ENCODE assay signal across 24 mouse cellular contexts in genomic region chr4:152170286-152170685, GRCm38 (mm10). TPM values are rescaled to one million over a fixed set of nuclear protein-coding genes. Genes with fewer than 3 reads are reported as not detected.
DNase-seq lines count a peak whose midpoint lies in the region; ATAC-seq and TF ChIP-seq lines count a peak whose summit lies in the region.
"Had no signal": no experiment of that assay in that cellular context is flagged by ENCODE, and none has a peak within 500 bp of the region (broad histone marks: within the 10 kb centered on the region; RNA-seq: fewer than 3 reads in every experiment).

No protein-coding gene starts in this region.

- no peak for TF ChIP-seq EP300 in ES-Bruce4 (IDR thresholded peaks at IDR 0.05; ENCODE audit: insufficient read depth, low read depth, low read length)

- peak overlapping the region; percentile 57 for H3K4me3 ChIP-seq in E14TG2a.4 (replicated peaks; ENCODE audit: low read length)
- H3K4me3 ChIP-seq in ES-Bruce4 (ENCODE audit: low read depth, low read length) = peak overlapping the region; percentile 8
- peak overlapping the region; percentile 35 to 43 for H3K4me3 ChIP-seq in ES-E14 (ENCODE audit: insufficient read depth in 1 of 2, low read depth in 1 of 2, low read length in 2 of 2, poor library complexity in 1 of 2, severe bottlenecking in 1 of 2)
- no peak overlapping the region for H3K4me3 ChIP-seq in hindbrain, embryonic 13.5 days
- H3K4me3 ChIP-seq: embryonic facial prominence, embryonic 10.5 days; embryonic facial prominence, embryonic 12.5 days; forebrain, embryonic 13.5 days; forebrain, embryonic 15.5 days had no signal

- no peak overlapping the region for H3K27ac ChIP-seq in ES-Bruce4 (ENCODE audit: insufficient read depth, low read length)
- peak overlapping the region; percentile 42; the same call in 1 of the 2 replicates for H3K27ac ChIP-seq in ES-E14 (ENCODE audit: insufficient read depth, low read depth, low read length, poor library complexity, severe bottlenecking)
- no peak overlapping the region for H3K27ac ChIP-seq in hindbrain, embryonic 13.5 days
- H3K27ac ChIP-seq: embryonic facial prominence, embryonic 10.5 days; embryonic facial prominence, embryonic 12.5 days; forebrain, embryonic 13.5 days; forebrain, embryonic 15.5 days had no signal

- WGBS in hindbrain, embryonic 13.5 days = 81% methylated on average over 10 of the region's 10 CpGs

- H3K27me3 ChIP-seq in E14TG2a.4 (ENCODE audit: insufficient read depth, low read length) = 0 out of 2 replicates have a peak, but pooled peaks cover 3% of the 10 kb centered on the region
- no peaks in the 10 kb centered on the region for H3K27me3 ChIP-seq in ES-Bruce4 (ENCODE audit: control insufficient read depth, insufficient read depth, low read length, poor library complexity, severe bottlenecking)
- peaks cover 58% of the 10 kb centered on the region for H3K27me3 ChIP-seq in hindbrain, embryonic 13.5 days

- DNase-seq in ES-E14 (ENCODE audit: low read depth, low spot score) (no peak), ZHBTc4 (ENCODE audit: low read depth, low spot score) (peak; percentile 48)
- no peak for DNase-seq in urinary bladder, postnatal 25 days (ENCODE audit: low spot score)
- DNase-seq: adrenal gland, adult 2 months; adrenal gland, postnatal 10 days; adrenal gland, postnatal 36 days; cerebellum, adult 11-12 months; cerebellum, adult 2 months; cerebellum, adult 9-10 months; cerebellum, postnatal 10 days; cerebellum, postnatal 25 days; forebrain, postnatal 0 days had no signal

- ATAC-seq in hindbrain, embryonic 13.5 days (ENCODE audit: low FRiP score) = no peak
- no peak for ATAC-seq in monocyte, adult 5-6 weeks (replicated peaks; ENCODE audit: insufficient number of reproducible peaks, low FRiP score, low TSS enrichment, poor library complexity, severe bottlenecking)
- ATAC-seq: forebrain, embryonic 13.5 days; forebrain, embryonic 15.5 days; forebrain, postnatal 0 days had no signal

- no peak overlapping the region for H3K4me2 ChIP-seq in hindbrain, embryonic 13.5 days
- H3K4me2 ChIP-seq: embryonic facial prominence, embryonic 12.5 days; forebrain, embryonic 13.5 days; forebrain, embryonic 15.5 days had no signal

- TF ChIP-seq CTCF in E14TG2a.4 (conservative IDR thresholded peaks at IDR 0.05; ENCODE audit: low read length) (no peak; the same call in 1 of the 2 replicates), ES-Bruce4 (IDR thresholded peaks at IDR 0.05; ENCODE audit: low read depth, low read length) (no peak)

- peaks cover 39% of the 10 kb centered on the region for H3K4me1 ChIP-seq in E14TG2a.4 (replicated peaks; ENCODE audit: low read depth, low read length)
- H3K4me1 ChIP-seq in ES-Bruce4 (ENCODE audit: control insufficient read depth, insufficient read depth, low read length) = no peaks in the 10 kb centered on the region
- peaks cover 0 to 7% of the 10 kb centered on the region in 2 experiments; a peak in 1 of 4 replicates for H3K4me1 ChIP-seq in ES-E14 (ENCODE audit: control insufficient read depth in 2 of 2, insufficient read depth in 2 of 2, low read length in 2 of 2, poor library complexity in 1 of 2)
- no peaks in the 10 kb centered on the region; the same call in 1 of the 2 replicates for H3K4me1 ChIP-seq in hindbrain, embryonic 13.5 days (replicated peaks)
- H3K4me1 ChIP-seq: embryonic facial prominence, embryonic 10.5 days; embryonic facial prominence, embryonic 12.5 days had no signal

- H3K36me3 ChIP-seq in E14TG2a.4 (ENCODE audit: insufficient read depth, low read length) = no peaks in the 10 kb centered on the region
- H3K36me3 ChIP-seq in ES-Bruce4 (ENCODE audit: control insufficient read depth, insufficient read depth, low read length, poor library complexity, severe bottlenecking) = no peaks in the 10 kb centered on the region
- H3K36me3 ChIP-seq in ES-E14 (ENCODE audit: control insufficient read depth, insufficient read depth, low read length, poor library complexity, severe bottlenecking) = no peaks in the 10 kb centered on the region
- no peaks in the 10 kb centered on the region for H3K36me3 ChIP-seq in hindbrain, embryonic 13.5 days
- H3K36me3 ChIP-seq: embryonic facial prominence, embryonic 10.5 days; embryonic facial prominence, embryonic 12.5 days; forebrain, embryonic 15.5 days had no signal

- TF ChIP-seq POLR2A in ES-Bruce4 (IDR thresholded peaks at IDR 0.05; ENCODE audit: insufficient read depth, low read length) = no peak

- in situ Hi-C loops in ES-E14 (cut with MboI; ENCODE audit: low sequenced_read_pairs in 2 of 2, unreplicated experiment in 2 of 2) = no loop called here

- peaks cover 6% of the 10 kb centered on the region for H3K9me3 ChIP-seq in E14TG2a.4 (ENCODE audit: low read length)
- H3K9me3 ChIP-seq in ES-Bruce4 (replicated peaks; ENCODE audit: control insufficient read depth, insufficient read depth, low read length, poor library complexity, severe bottlenecking) = no peaks in the 10 kb centered on the region
- H3K9me3 ChIP-seq in ES-E14 (ENCODE audit: control insufficient read depth, insufficient read depth, low read depth, low read length) = no peaks in the 10 kb centered on the region
- H3K9me3 ChIP-seq in hindbrain, embryonic 13.5 days = no peaks in the 10 kb centered on the region
- H3K9me3 ChIP-seq: embryonic facial prominence, embryonic 10.5 days; embryonic facial prominence, embryonic 12.5 days; forebrain, embryonic 13.5 days; forebrain, embryonic 15.5 days had no signal

- 0 out of 2 replicates have a peak overlapping the region, but pooled peaks have one; percentile 12 for H3K9ac ChIP-seq in ES-Bruce4 (ENCODE audit: low read depth, poor library complexity, severe bottlenecking)
- peak overlapping the region; percentile 64; the same call in 1 of the 2 replicates for H3K9ac ChIP-seq in ES-E14 (ENCODE audit: insufficient read depth, low read depth, low read length, poor library complexity, severe bottlenecking)
- H3K9ac ChIP-seq in hindbrain, embryonic 13.5 days = no peak overlapping the region; the same call in 1 of the 2 replicates
- H3K9ac ChIP-seq: embryonic facial prominence, embryonic 12.5 days; forebrain, embryonic 13.5 days; forebrain, embryonic 15.5 days; forebrain, postnatal 0 days had no signal

TF ChIP-seq in ES-E14, 5 proteins besides CTCF, POLR2A, EP300 and RAD21:
- no peak for TF ChIP-seq HCFC1 (IDR thresholded peaks at IDR 0.05; ENCODE audit: borderline replicate concordance, insufficient read depth, low read length)
- TF ChIP-seq ZC3H11A (IDR thresholded peaks at IDR 0.05; ENCODE audit: borderline replicate concordance, low read depth, low read length) = no peak

RNA-seq across cellular contexts. Expression of gene Acot7, which starts 7.6 kb away (rescaled TPM):
- 49.5 and 52.6 TPM in 2 replicates for polyA plus RNA-seq in ES-Bruce4 (2011; ENCODE audit: insufficient read depth, insufficient read length, low read depth, missing spikeins)
- 38.8 and 51.9 TPM in 2 replicates for total RNA-seq in ES-E14 (2012; rRNA removed)
- polyA plus RNA-seq in hindbrain, embryonic 13.5 days (2015; fragmentation: Nextera tagmentation; extraction: Ambion mirVana) = 269 and 299 TPM in 2 replicates
- total RNA-seq in monocyte, adult 5-6 weeks (2017) = 18.1 to 62.4 TPM (median 30.9 TPM) in 3 replicates

RNA-seq across cellular contexts. Expression of gene Hes2, which starts 11.6 kb away (rescaled TPM):
- polyA plus RNA-seq in ES-Bruce4 (2011; ENCODE audit: insufficient read depth, insufficient read length, low read depth, missing spikeins) = 0.39 TPM in 1 of 2 replicates, not detected in the other
- 0.32 and 0.58 TPM in 2 replicates for total RNA-seq in ES-E14 (2012; rRNA removed)
- polyA plus RNA-seq in hindbrain, embryonic 13.5 days (2015; fragmentation: Nextera tagmentation; extraction: Ambion mirVana) = 0.34 and 1.8 TPM in 2 replicates
- total RNA-seq in monocyte, adult 5-6 weeks (2017) = not detected in 3 replicates
- total RNA-seq: adrenal gland, adult 2 months; adrenal gland, postnatal 10 days; adrenal gland, postnatal 36 days; forebrain, postnatal 0 days; MEL had no signal
- polyA plus RNA-seq: adrenal gland, adult 2 months; C2C12; cerebellum, adult 2 months; cortical plate, adult 2 months; embryonic facial prominence, embryonic 12.5 days; forebrain, embryonic 11.5 days; forebrain, embryonic 13.5 days; forebrain, embryonic 15.5 days; forebrain, postnatal 0 days had no signal

RNA-seq across cellular contexts. Expression of gene Espn, which starts 18.1 kb away (rescaled TPM):
- 18.8 and 19.3 TPM in 2 replicates for polyA plus RNA-seq in ES-Bruce4 (2011; ENCODE audit: insufficient read depth, insufficient read length, low read depth, missing spikeins)
- 5.6 and 6.6 TPM in 2 replicates for total RNA-seq in ES-E14 (2012; rRNA removed)
- polyA plus RNA-seq in hindbrain, embryonic 13.5 days (2015; fragmentation: Nextera tagmentation; extraction: Ambion mirVana) = 0.09 and 0.22 TPM in 2 replicates
- total RNA-seq in monocyte, adult 5-6 weeks (2017) = 0.53 to 2.0 TPM (median 0.78 TPM) in 3 replicates

RNA-seq across cellular contexts. Expression of gene Tnfrsf25, which starts 54.6 kb away (rescaled TPM):
- polyA plus RNA-seq in ES-Bruce4 (2011; ENCODE audit: insufficient read depth, insufficient read length, low read depth, missing spikeins) = 1.5 and 2.0 TPM in 2 replicates
- total RNA-seq in ES-E14 (2012; rRNA removed) = 3.8 and 5.7 TPM in 2 replicates
- 1.00 and 1.3 TPM in 2 replicates for polyA plus RNA-seq in hindbrain, embryonic 13.5 days (2015; fragmentation: Nextera tagmentation; extraction: Ambion mirVana)
- total RNA-seq in monocyte, adult 5-6 weeks (2017) = 1.3 to 4.7 TPM in 2 of 3 replicates, not detected in the other
- polyA plus RNA-seq: forebrain, embryonic 11.5 days had no signal
